Mouse (Mus musculus) embryonic facial prominence, embryonic 14.5 days (tissue): ENCODE measurements at regions not wholly inside any gene's neighbourhood (a gene's known extent, or its start where the extent isn't known, plus 50 kb on each side); places are given as distances from the start of the nearest gene placed in this dataset.

Experiments
- ATAC-seq: fragments of 200-750 bp; cut with Nextera tagmentation; 2 replicates; pipeline ENCODE4 v1.8.0; 2017; ENCODE audit warnings: low read depth, moderate number of reproducible peaks, moderate TSS enrichment
- DNase-seq: peaks from one replicate; pipeline ENCODE4 v3.0.0-alpha.2; 2015; ENCODE audit warnings: low spot score
- H3K27ac ChIP-seq: fragments of 300-500 bp; sonication (generic); replicated peaks from 2 replicates; pipeline ENCODE4 v1.5.1; 2014; ENCODE audit warnings: low read depth, mild to moderate bottlenecking, low read length, moderate library complexity
- H3K27me3 ChIP-seq: fragments of 300-500 bp; sonication (generic); replicated peaks from 2 replicates; pipeline ENCODE4 v1.6.1; 2014; ENCODE audit warnings: low read length; ENCODE audit not compliant: control insufficient read depth, insufficient read depth
- H3K36me3 ChIP-seq: fragments of 300-500 bp; sonication (generic); 2 replicates; pipeline ENCODE4 v1.6.1; 2014; ENCODE audit warnings: low read length, mixed read lengths; ENCODE audit not compliant: control insufficient read depth, insufficient read depth
- H3K4me1 ChIP-seq: fragments of 300-500 bp; sonication (generic); 2 replicates; pipeline ENCODE4 v1.6.1; 2014; ENCODE audit warnings: antibody characterized with exemption, low read length; ENCODE audit not compliant: control insufficient read depth, insufficient read depth
- H3K4me2 ChIP-seq: fragments of 300-500 bp; sonication (generic); 2 replicates; pipeline ENCODE4 v1.6.1; 2014; ENCODE audit warnings: low read depth, mild to moderate bottlenecking, low read length, moderate library complexity, mixed read lengths
- H3K4me3 ChIP-seq: fragments of 300-500 bp; sonication (generic); 2 replicates; pipeline ENCODE4 v1.5.1; 2014; ENCODE audit warnings: low read depth, mild to moderate bottlenecking, low read length
- H3K9ac ChIP-seq: fragments of 300-500 bp; sonication (generic); 2 replicates; pipeline ENCODE4 v1.6.1; 2014; ENCODE audit warnings: low read depth, mild to moderate bottlenecking, low read length, moderate library complexity, mixed read lengths
- H3K9me3 ChIP-seq: fragments of 300-500 bp; sonication (generic); 2 replicates; pipeline ENCODE4 v1.6.1; 2016; ENCODE audit warnings: low read length; ENCODE audit not compliant: control insufficient read depth
- WGBS: fragments of 180-500 bp; shearing (Covaris S2); extraction: QIAGEN DNeasy Blood & Tissue Kit; methylation state at CpG from one replicate; pipeline ENCODE4 v1.1.7; 2014; 5-methylcytosine and 5-hydroxymethylcytosine counted together

GRCm38 (mm10) chr13:6131363-6131762 is 270.1 kb downstream of the Klf6 start:
- WGBS = 74% methylated on average over 2 of the region's 2 CpGs
- no peak overlapping the region for H3K4me3 ChIP-seq
- DNase-seq (no peak), ATAC-seq (no peak)
- no peak overlapping the region for H3K9ac ChIP-seq
- H3K9me3 ChIP-seq = no peaks in the 10 kb centered on the region
- no peak overlapping the region for H3K4me2 ChIP-seq
- H3K36me3 ChIP-seq = no peaks in the 10 kb centered on the region
- no peak overlapping the region for H3K27ac ChIP-seq
- H3K27me3 ChIP-seq = no peaks in the 10 kb centered on the region
- H3K4me1 ChIP-seq = no peaks in the 10 kb centered on the region

DNA sequence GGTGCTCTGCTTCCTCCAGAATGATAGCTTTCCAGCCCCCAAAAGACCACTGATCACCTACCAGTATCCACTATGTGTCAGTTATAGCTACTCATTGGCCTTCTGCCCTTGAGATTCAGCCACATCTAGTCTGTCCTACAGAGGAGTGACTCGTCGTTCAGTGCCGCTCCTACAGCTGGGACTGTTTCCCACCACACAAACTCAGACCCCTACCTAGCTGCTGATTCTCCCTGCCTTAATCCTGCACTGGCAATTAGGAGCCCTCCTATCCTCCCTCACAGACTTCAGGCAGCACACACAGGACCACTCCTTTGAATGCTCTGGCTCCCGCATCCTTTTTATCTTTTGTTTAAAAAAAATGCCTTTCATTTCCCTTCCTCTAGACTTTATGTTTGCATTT is 275.9 kb downstream of the Klf6 start:
- no peaks in the 10 kb centered on the region for H3K27me3 ChIP-seq
- DNase-seq (no peak), ATAC-seq (no peak)
- no peaks in the 10 kb centered on the region for H3K9me3 ChIP-seq
- no peak overlapping the region for H3K27ac ChIP-seq
- H3K9ac ChIP-seq = no peak overlapping the region
- no peak overlapping the region for H3K4me3 ChIP-seq
- no peaks in the 10 kb centered on the region for H3K4me1 ChIP-seq
- no peak overlapping the region for H3K4me2 ChIP-seq
- 55% methylated on average over 4 of the region's 4 CpGs for WGBS
- no peaks in the 10 kb centered on the region for H3K36me3 ChIP-seq

GRCm38 (mm10) chr13:6142771-6143170 is 281.5 kb downstream of the Klf6 start:
- H3K9me3 ChIP-seq = no peaks in the 10 kb centered on the region
- DNase-seq (no peak), ATAC-seq (no peak)
- H3K27me3 ChIP-seq = no peaks in the 10 kb centered on the region
- no peaks in the 10 kb centered on the region for H3K4me1 ChIP-seq
- no peaks in the 10 kb centered on the region for H3K36me3 ChIP-seq
- no peak overlapping the region for H3K4me3 ChIP-seq
- 74% methylated on average over 2 of the region's 2 CpGs for WGBS
- H3K4me2 ChIP-seq = no peak overlapping the region
- no peak overlapping the region for H3K9ac ChIP-seq
- no peak overlapping the region for H3K27ac ChIP-seq

GRCm38 (mm10) chr13:6153657-6154056 is 292.4 kb downstream of the Klf6 start:
- WGBS = 84% methylated on average over 4 of the region's 4 CpGs
- DNase-seq (no peak), ATAC-seq (no peak)
- Histone ChIP-seq H3K4me1 (no peaks in the 10 kb centered on the region), H3K4me2 (no peak overlapping the region), H3K9me3 (no peaks in the 10 kb centered on the region), H3K27me3 (no peaks in the 10 kb centered on the region), H3K9ac (no peak overlapping the region), H3K4me3 (no peak overlapping the region), H3K36me3 (no peaks in the 10 kb centered on the region), H3K27ac (no peak overlapping the region)

- DNase-seq (no peak), ATAC-seq (no peak)
- H3K36me3 ChIP-seq = no peaks in the 10 kb centered on the region
- no peaks in the 10 kb centered on the region for H3K9me3 ChIP-seq
- H3K27ac ChIP-seq = no peak overlapping the region
- WGBS = 57% methylated on average over 4 of the region's 4 CpGs
- H3K9ac ChIP-seq = no peak overlapping the region
- H3K4me1 ChIP-seq = no peaks in the 10 kb centered on the region
- H3K27me3 ChIP-seq = no peaks in the 10 kb centered on the region
- H3K4me2 ChIP-seq = no peak overlapping the region
- no peak overlapping the region for H3K4me3 ChIP-seq
Measured at GRCm38 (mm10) chr13:6156191-6156590, 294.9 kb downstream of the Klf6 start.

- WGBS = 24% methylated on average over 3 of the region's 3 CpGs
- H3K4me2 ChIP-seq = no peak overlapping the region
- no peak overlapping the region for H3K27ac ChIP-seq
- no peak overlapping the region for H3K4me3 ChIP-seq
- H3K4me1 ChIP-seq = no peaks in the 10 kb centered on the region
- H3K9me3 ChIP-seq = no peaks in the 10 kb centered on the region
- no peaks in the 10 kb centered on the region for H3K27me3 ChIP-seq
- H3K36me3 ChIP-seq = no peaks in the 10 kb centered on the region
- peak; percentile 26 for DNase-seq
- peak; percentile 76 for ATAC-seq
- no peak overlapping the region for H3K9ac ChIP-seq
Measured at GRCm38 (mm10) chr13:6157029-6157428, 295.7 kb downstream of the Klf6 start.

- H3K4me1 ChIP-seq = no peaks in the 10 kb centered on the region
- WGBS = 37% methylated on average over 4 of the region's 4 CpGs
- no peak overlapping the region for H3K9ac ChIP-seq
- no peak for ATAC-seq
- H3K4me2 ChIP-seq = no peak overlapping the region
- no peaks in the 10 kb centered on the region for H3K36me3 ChIP-seq
- no peaks in the 10 kb centered on the region for H3K9me3 ChIP-seq
- peak; percentile 70 for DNase-seq
- no peaks in the 10 kb centered on the region for H3K27me3 ChIP-seq
- H3K27ac ChIP-seq = no peak overlapping the region
- H3K4me3 ChIP-seq = no peak overlapping the region
Measured at GRCm38 (mm10) chr13:6157946-6158345, 296.7 kb downstream of the Klf6 start.

DNA sequence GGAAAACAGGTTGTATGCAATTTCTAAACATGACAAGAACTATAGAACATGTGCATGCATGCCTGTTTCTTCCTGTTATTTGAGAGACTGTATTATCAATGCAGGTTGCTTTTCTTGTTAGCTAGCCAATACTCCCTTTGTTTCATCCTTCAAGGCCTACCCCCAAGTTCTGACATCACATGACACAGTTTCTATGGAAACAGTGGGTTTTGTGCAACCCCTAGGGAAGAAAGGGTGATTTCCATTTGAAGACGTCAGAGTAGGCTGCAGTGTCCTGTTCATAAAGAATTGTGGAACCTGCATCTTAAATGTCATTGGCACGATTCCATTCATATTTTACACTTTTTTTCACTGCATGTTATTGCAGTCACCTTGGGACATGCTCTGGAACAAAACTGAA is 298.1 kb downstream of the Klf6 start:
- Histone ChIP-seq H3K36me3 (no peaks in the 10 kb centered on the region), H3K27ac (no peak overlapping the region), H3K4me3 (no peak overlapping the region), H3K4me2 (no peak overlapping the region), H3K9ac (no peak overlapping the region), H3K4me1 (no peaks in the 10 kb centered on the region), H3K9me3 (no peaks in the 10 kb centered on the region), H3K27me3 (no peaks in the 10 kb centered on the region)
- WGBS = 32% methylated on average over 2 of the region's 2 CpGs
- ATAC-seq (no peak), DNase-seq (no peak)

- H3K4me1 ChIP-seq = no peaks in the 10 kb centered on the region
- H3K36me3 ChIP-seq = no peaks in the 10 kb centered on the region
- H3K27me3 ChIP-seq = no peaks in the 10 kb centered on the region
- H3K9ac ChIP-seq = no peak overlapping the region
- no peak overlapping the region for H3K4me3 ChIP-seq
- no peak for ATAC-seq
- no peak overlapping the region for H3K4me2 ChIP-seq
- H3K9me3 ChIP-seq = 0 out of 2 replicates have a peak, but pooled peaks cover 3% of the 10 kb centered on the region
- 90% methylated on average over 4 of the region's 4 CpGs for WGBS
- DNase-seq = no peak
- H3K27ac ChIP-seq = no peak overlapping the region
Measured at GRCm38 (mm10) chr13:6165916-6166315, 304.6 kb downstream of the Klf6 start.
